Mouse (Mus musculus) gastrocnemius, postnatal 10 days (tissue): Measurements from ENCODE around the gene Ints3. TPM values are rescaled to one million over a fixed set of nuclear protein-coding genes. Genes with fewer than 3 reads are reported as not detected.
A peak's percentile ranks its signal among the peaks of the same experiment; 100 is the strongest.

Source experiments
- DNase-seq: peaks from one replicate; pipeline ENCODE4 v3.0.0; 2021; ENCODE audit warnings: mixed read lengths
- total RNA-seq, 2 experiments: library from RNA; stranded (reverse); gene quantifications; 2 replicates each; pipeline ENCODE4 v1.2.3; 2021

The Ints3 gene
- total RNA-seq, 2 experiments from 2014 or later = 18.4 to 24.3 TPM

DNA sequence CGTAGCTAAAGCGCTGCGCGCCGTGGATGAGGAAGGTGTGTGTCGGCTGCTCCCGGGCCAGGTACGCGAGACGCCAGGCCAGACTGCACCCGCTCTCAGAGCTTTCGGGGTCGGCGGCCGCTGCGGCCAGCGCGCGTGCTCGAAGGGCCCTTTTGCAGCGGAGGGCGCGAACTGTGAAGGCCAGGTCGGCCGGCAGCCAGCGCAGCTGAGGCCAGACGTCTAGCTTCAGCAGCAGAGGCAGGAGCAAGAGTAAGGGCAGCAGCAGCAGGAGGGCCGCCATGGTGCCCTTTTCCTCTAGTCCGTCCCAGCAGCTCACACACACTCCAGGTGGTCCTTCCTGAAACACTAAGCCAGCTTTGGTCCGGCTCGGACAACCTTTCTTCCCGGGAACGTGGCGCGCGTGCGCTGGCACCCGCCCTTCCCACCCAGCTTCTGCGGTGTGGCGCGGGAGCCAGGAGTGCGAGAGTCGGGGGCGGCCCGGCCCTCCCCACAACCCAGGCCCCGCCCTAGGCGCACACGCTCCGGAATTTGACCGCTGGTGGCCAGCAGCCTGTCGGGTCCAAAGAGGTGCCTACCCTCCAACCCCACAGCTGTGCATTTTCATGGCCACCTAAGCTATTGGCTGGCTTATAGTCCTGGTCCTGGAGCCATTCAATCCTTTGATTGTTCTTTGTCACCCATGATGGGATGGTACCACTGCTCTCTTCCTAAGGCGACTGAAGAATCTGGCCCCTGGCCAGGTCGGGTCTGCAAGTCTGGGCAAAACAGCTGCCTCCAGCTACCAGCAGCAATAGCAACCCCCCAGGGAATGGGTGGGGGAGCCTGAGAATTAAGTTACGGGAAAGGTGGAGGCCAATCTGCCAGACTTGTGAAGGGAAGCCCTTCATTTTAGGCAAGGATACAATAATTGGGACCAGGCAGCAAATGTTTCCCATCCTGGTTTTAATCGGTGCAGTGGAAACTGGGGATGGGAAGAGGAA is 43.6 kb downstream of the Ints3 start, which contains the start of gene Slc27a3:
Gene Slc27a3, minus strand, starts transcription at position 428 of the 980 bp plus-strand sequence.
- peak; percentile 63 for DNase-seq

DNA sequence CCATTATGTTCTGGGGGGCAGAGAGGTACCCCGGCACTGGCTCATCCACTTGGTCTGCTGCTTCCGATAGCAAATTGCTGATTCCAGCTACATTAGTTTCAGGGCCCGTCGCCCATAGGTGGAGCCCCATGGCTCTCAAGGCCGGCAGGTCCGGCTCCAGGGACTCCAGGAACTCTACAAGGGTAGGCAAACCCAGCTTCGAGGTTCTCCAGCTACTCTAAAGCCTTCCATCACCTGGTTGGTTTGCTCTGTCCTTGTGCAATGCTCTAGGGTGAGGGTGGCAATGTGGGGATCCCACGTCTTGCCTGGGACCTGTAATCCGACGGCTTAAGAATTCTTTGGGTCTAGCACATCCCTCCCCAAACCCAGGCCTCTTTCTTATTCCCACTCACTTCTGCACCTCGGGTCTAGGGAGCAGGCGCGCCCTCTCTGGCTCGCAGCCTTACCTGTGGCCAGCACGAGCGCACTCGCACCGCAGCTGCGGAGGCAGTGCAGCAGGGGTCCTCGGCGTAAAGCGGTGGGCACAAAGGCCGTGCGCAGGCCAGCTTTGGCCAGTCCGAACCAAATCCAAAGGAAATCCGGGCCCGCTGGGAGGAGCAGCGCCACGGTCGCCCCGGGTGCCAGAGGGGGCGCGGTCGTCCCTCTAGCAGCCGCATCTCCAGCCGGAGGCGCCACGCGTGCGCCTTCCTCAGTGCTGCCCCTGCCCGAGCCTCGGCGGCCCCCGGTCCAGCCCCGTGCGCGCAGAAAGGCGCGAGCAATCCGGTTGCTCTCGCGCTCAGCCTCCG is 44.5 kb downstream of the Ints3 start:
- peak; percentile 63 for DNase-seq

DNA sequence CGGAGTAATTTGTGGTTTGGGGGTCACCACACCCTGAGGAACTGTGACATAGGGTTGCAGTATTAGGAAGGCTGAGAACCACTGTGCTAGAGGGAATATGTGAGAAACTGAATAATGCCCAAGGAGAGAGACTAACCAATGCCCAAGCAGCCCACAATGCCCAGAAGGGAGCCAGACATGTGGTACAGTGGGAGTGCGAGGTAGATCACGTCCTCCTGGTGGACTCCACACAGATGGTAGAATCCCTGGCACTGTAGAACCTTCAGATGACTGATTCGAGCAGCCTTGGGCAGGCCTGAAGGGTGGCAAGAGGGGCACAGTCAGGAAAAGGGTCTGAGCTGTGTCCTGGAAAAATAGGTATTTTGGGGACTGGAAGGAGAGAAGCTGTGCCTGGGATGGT is 45.2 kb downstream of the Ints3 start:
- DNase-seq = no peak

DNA sequence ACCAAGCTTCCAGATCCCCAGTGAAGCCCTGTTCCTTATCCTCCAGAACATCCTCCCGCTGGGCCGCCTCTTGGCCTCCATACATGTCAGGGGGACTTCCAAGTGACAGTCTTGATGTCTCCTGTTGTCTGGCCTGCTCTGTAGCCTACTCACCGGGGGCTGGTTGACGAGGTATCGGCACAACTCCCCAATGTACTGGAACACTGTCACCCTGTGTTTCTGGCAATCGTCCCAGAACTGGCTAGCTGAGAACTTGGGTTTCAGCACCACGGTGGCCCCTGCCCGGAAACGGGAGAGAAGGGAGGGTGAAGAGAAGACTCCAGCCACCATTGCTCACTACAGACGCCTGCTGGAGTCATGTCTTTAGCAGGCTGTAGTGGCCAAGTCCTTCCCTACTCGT is 45.9 kb downstream of the Ints3 start:
- DNase-seq = peak; percentile 33

DNA sequence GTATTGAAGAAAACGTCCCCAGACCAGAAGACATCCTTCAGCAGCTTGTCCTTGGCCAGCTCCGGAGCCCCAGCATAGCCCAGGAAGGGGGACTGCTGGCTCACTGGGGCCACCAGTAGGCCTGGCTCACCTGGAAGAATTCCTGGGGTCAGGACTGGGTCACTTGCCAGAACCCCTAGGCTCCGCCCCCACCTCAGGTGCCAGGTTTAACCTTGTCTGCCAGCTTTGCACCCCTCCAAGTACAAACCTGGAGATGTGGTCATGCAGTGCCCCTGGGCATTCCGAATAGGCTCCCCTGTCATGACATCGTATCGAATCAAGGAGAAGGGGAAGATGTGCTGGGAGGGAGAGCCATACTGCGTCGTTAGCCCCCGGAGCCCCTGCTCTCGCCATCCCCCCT is 46.6 kb downstream of the Ints3 start:
- no peak for DNase-seq

DNA sequence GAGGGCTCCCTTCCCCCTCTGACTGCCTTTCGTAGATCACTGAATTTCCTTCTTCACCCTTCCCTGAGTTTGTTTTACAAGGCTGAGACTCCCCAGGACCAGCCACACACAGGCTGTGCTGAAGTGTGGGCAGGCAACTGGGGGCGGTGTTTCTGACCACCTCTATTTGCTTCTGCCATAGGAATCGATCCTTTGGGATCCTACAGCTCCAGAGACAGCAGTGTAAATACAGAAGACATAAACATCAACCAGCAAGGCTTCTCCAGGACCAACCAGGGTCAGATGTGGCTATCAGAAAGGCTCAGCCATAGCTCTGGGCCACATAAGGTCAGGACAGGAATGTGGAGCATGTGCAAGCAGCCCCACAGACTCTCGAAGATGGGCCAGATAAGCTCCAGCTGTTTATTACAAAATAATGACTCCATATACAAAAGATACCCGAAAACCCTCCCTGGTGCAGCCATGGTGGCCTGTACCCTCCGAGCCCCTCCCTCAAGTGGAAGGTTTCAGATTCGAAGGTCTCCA is 48.5 kb downstream of the Ints3 start:
- DNase-seq = no peak

DNA sequence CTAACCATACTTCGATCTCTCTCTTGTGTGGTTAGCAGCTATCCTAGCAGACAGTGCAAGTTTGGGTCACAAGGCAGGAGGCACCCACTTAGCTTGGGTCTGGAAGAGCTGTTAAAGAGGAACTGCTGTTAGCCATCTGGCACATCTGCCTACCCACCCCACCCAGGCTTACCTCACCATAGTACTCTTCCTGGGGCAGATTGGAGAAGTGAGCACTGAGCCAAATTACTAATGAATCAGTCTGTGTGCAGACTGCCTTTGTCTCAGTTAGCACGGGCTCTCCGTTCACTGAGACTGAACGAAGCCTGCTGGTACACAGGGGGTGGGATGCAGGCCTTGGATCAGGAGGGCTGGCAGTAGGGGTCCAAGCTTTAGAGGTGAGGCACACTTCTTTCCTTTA is 49.7 kb downstream of the Ints3 start:
- no peak for DNase-seq

DNA sequence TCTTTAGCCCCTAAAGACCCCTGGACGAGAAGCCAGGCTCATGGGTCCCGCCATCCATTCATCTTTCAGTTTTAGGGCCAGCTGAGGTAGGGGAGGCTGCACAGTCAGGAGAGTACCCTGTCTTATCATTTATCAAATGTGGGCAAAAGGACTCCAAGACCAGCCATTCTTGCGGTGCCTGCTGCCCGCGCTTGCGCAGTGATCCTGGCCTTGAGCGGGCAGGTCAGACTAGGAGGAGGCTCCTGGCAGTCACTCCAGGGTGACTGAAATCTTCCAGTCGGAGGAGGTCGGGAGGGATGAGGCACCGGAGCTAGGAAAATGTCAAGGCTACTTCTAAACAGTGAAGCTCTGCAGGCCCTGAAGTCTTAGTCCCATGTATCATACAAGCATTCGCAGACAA is 51.7 kb downstream of the Ints3 start:
- no peak for DNase-seq

DNA sequence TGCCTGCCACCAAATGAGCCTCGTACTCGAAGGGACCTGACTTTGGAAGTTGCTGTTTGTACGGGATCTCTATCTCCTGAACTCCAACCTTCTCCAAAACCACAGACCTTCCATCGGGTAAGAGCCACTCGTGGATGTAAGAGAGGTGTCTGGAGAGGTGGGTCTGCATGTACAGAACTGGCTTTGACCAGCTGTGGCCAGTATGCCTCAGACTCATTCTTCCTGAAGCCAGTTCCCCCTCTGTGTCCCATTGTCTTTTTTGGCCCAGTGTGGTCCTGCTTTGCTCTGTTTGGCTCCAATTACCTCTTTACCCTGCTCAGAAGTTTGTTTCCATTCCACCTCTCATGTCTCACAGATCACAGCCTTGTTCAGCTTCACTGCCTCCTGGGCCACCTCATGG is 54.9 kb downstream of the Ints3 start:
- DNase-seq = no peak

DNA sequence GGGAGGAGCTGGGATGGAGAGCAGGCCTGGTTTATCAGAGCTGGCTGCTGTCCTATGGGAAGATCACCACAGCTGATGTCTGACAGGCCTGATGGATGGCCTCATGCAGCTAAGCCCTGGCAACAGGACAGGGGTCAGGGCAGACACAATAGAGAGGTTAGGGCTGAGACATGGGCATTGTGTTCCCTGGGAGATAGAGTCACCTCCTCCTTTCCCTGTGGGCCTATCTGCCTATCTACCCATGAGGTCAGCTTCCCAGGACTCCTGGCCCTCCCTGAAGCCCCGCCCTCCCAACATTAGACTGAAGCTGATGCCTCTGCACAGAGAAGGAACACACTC is 57.2 kb downstream of the Ints3 start:
- no peak for DNase-seq

DNA sequence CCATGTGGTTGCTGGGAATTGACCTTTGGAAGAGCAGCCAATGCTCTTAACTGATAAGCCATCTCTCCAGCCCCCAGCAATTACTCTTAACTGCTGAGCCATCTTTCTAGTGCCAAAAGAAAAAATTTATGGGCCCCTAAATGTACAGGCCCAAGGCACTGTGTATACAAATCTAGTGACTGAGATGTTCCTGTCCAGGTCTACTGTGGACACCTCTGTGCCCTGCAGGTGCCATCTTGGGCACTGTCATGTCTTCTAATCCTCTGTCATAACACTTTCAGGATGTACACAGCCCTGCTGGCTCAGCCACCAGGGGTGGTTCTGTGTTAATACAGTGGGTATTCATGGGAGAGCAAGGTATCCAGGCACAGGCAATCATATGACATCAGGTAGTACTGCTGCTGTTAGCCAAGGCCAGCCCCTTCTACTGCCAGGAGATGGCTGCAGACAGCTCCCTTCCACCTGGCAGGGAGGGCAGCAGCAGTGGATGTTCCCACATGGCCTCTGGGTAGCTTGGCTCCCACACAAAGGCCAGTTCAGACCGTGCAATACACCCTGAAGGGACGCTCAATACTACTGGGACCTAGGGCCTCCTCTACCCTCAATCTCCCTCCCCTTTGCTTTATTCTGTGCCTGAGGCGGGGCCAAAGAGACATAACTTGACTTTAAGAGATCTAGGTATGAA is 57.7 kb downstream of the Ints3 start:
- DNase-seq = no peak

DNA sequence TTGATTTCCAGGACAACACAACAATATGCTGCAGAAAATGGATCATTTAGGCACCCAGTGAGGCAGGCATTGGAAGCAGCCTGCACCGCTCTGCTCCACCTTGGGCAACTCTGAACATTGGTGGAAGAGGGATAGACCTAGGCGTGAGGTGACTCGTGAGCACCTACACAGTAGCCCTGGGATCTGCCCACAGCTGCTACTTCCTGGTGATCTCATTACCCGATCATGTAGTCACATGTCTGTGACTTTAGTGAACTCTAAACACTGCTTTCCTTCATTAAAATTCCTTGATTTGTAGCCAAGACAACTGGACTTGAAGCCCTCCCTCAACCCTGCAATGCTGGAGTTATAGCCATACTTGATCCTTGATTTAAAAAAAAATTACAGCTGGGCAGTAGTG is 59.1 kb downstream of the Ints3 start:
- no peak for DNase-seq

DNA sequence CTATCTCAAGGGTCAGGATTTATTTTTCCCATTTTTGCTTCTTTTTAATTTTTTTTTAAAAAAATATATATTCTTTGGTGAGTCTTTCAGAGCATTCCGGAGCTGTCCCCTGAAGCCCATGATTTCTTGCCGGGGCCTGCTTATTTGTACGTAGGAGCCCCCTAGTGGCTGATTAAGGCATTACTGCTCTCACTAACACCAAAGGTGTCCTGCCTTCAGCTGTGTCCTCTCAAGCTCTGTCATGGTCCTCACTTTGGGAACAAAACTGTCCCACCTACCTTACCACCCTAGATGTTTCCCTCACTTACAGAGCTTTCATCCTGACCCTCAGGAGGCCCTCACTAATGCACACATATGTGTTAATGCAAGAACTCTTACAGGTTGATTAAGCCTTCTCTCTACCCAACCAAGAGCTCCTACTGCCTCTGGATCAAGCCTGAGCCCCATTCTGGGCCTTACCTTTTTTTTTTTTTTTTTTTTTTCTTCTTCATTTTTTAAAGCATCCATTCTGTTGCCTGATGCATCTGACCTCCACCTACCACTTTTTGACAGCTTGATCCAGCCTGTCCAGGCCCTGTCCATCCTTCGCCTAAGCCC is 59.9 kb downstream of the Ints3 start:
- DNase-seq = peak; percentile 83

DNA sequence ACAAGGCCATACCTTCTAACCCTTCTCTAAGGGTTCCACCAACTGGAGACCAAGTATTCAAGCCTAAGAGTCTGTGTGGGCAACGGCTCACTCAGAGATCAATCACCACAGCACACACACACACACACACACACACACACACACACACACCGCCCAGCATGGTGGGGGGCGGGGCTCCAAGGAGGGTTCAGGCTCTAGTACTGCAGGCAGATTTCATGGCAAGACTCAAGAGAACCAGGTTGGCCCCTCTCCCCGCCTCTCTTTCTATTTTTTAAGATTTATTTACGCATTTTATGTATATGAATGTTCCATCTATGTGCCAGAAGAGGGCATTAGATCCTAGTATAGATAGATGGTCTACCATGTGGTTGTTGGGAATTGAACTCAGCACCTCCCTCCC is 60.6 kb downstream of the Ints3 start:
- DNase-seq = no peak

DNA sequence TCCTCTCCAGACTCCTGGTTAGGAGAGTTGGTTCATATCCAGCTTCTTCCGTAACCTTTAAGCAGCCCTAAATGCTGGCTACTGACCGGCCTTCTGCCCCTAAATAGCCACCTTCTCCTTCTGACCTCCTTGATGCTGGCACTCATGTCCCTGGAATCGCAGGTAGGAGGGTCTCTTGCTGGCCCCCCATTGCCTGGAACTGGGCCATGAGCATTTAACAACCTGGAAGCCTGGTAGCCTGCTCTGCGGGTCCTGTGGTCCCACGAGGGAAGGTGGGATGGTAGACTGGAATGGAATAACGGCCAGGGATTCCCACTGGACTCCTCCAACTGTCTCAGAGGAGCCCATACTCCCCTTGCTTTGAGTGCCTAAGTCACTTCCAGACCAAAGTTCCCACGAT is 61.6 kb downstream of the Ints3 start:
- no peak for DNase-seq

DNA sequence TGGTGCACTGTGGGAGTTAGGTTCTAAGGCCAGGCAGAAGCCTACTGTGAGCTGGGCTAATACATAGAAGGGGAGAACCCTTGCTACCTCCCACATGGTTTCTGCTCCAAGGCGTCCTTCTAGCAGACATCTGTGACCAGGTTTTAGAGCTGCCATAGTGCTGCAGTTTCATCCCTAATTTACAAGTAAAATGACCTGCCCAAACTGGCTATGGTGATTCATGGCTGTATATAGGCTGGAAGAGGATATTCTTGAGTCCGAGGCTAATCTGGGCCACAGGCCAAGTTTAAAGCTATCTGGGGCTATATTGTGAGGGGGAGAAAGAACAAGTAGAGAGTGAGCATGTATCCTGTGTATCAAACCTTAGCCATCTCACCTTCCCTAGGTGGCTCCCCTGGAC is 64.4 kb downstream of the Ints3 start:
- DNase-seq = no peak

DNA sequence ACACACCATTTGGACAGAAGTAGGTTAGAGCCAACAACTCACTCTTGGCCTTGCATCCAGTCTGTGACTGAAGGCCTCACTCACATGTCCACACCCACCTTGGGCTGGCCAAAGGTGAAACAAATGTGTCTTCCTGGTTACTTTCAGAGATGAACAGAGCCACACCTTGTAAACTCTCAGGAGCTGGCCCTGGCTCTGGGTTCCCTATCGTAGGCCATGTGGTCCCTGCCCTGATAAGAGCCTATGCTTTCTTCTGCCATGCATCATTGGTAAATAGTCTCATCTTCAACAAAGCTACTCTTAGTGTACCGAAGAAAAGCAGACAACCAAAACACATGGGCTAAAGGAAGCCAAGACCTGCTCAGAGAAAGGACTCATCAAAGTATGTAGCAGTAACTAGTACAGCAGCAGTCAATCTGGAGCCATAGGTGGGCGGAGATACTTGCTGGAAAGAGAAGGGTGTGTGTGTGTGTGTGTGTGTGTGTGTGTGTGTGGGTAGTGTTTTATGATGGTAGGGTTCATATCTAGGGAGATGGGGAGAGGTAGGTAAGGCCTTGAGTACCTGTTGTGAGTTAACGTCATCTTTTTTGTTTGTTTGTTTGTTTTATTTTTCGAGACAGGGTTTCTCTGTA is 66.3 kb downstream of the Ints3 start:
- DNase-seq = no peak

DNA sequence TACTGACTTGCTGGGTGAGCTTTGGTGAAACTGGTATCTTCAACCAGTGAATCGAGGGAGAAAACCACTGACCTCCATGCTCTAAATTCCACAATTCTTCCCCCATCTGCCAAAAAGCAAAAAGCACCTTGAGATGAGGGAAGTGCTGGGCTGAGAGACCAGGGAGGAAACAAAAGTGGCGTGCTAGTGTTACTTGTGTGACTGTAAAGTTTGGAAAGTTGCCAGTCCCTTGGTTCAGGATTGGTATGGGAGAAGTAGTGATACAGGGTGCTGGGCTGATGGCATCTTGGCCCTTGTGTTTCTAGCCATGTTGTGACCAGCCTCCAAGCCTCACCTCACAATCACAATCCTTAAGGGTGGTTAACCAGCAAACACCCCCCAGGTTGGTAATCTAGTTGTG is 71.1 kb downstream of the Ints3 start:
- no peak for DNase-seq

DNA sequence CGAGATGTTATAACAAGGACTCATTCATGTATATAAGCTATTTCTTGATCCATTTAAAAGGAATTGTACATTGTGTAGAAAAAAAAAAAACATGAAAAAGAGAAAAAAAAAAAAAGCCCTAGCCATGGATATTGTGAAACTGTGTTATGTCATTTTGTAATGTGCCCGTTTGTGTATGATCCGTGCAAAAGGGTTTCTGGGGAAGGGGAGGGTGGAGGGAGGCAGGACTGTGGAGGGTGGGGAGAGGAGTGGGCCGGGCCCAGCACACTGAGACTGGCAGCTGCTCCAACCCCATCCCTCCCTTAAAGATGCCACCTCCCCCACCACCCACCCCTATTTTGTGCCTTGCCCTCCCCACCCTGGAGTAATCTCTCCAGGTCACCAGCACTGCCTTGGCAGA is 71.9 kb downstream of the Ints3 start:
- DNase-seq = no peak

DNA sequence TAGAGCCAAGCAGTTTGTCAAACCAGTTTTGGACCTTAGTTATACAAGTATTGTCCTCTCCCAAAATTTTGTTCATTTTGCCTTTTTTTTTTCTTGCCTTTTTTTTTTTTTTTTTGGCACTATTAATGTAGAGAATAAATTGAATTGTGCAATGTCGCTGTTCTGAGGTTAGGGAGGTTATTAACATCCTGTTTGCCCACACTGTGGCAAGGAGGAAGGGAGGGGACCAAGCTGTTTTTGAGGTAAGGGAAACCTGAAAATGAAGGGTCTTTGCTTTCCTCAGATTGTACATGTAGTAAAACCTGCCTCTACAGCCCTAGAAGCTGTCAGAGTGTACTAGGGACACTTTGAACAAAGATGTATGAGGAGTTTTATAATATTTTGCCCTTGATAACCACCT is 74.2 kb downstream of the Ints3 start:
- no peak for DNase-seq

DNA sequence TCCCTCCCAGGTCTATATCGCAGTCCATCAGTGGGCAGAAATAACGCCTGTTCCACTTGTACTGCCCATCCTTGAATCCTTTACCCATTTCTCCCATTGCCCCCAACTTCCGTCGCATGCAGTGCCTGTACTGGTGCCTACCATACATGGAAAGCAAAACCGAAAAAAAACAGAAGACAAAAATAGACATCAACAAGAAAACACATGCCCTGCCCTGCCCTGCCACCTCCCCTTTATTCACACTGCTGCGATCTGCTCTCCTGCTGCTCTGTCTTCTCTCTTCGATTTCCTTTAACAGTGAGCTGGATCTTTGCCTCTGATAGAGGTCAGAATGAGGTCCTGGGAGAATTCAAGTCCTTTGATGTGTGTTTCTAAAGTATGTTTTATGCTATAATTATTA is 75.5 kb downstream of the Ints3 start:
- DNase-seq = no peak

DNA sequence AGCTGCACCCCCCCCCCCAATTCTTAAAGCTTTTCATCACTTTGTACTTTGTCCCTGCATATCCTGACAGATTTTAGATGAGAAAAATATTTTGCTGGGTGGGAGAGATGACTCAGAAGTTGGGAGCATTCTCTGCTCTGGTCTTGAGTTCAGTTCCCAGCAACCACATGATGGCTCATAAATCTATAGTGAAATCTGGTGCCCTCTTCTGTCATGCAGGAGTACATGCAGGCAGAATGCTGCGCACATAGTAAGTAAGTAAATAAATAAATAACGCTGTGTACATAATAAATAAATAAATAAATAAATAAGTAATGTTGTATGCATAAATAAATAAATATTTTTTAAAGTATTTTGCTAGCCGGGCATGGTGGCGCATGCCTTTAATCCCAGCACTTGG is 85.6 kb downstream of the Ints3 start:
- DNase-seq = no peak
